Mouse (Mus musculus) ES-Bruce4 (cell line): Measurements from ENCODE around the gene Lta.

Experiments
- CTCF ChIP-seq: IDR thresholded peaks from one replicate; pipeline ENCODE4 v1.8.1; 2011; ENCODE audit warnings: low read depth, low read length
- POLR2A ChIP-seq: IDR thresholded peaks from one replicate; pipeline ENCODE4 v1.8.1; 2011; ENCODE audit warnings: low read length; ENCODE audit not compliant: insufficient read depth

DNA sequence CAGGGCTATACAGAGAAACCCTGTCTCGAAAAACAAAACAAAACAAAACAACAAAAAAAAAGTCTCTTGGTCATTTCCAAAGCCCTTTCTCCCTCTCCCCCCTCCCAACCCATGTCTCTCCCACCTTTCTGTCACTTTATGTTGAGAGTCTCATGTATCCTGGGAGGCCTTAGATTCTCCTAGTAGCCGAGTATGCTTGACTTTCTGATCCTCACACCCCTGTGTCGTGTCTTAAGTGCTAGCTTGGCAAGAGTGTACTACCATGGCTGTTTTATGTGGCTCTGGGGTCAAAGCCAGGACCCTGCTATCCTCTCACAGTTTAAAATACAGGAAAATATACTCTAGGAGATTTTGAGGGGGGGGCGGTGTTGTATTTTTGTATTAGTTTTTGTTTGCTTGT is 17.8 kb downstream of the Lta start:
- no peak for TF ChIP-seq CTCF
- no peak for TF ChIP-seq POLR2A
